Mouse (Mus musculus) megakaryocyte-erythroid progenitor cell, adult 5-6 weeks (primary cell): ENCODE data around the gene Fancd2. TPM values are rescaled to one million over a fixed set of nuclear protein-coding genes. Genes with fewer than 3 reads are reported as not detected.

Source experiments
- ATAC-seq: replicated peaks from 2 replicates; pipeline ENCODE4 v1.8.0; 2016; ENCODE audit warnings: mild to moderate bottlenecking, inconsistent platforms; ENCODE audit not compliant: severe bottlenecking, poor library complexity, low FRiP score, low TSS enrichment
- total RNA-seq, 2 experiments: library from RNA; stranded (forward) in 1 of 2; stranded (reverse) in 1 of 2; fragments of 200-1000, 215-1000 nt in 1 of 2; fragments of >200 nt in 1 of 2; fragmentation: Nextera tagmentation in 1 of 2; gene quantifications; 2 replicates each; pipeline ENCODE4 v1.2.3; 2014 to 2017

The Fancd2 gene
- total RNA-seq, 2 experiments from 2014 or later = 31.3 to 35.7 TPM

DNA sequence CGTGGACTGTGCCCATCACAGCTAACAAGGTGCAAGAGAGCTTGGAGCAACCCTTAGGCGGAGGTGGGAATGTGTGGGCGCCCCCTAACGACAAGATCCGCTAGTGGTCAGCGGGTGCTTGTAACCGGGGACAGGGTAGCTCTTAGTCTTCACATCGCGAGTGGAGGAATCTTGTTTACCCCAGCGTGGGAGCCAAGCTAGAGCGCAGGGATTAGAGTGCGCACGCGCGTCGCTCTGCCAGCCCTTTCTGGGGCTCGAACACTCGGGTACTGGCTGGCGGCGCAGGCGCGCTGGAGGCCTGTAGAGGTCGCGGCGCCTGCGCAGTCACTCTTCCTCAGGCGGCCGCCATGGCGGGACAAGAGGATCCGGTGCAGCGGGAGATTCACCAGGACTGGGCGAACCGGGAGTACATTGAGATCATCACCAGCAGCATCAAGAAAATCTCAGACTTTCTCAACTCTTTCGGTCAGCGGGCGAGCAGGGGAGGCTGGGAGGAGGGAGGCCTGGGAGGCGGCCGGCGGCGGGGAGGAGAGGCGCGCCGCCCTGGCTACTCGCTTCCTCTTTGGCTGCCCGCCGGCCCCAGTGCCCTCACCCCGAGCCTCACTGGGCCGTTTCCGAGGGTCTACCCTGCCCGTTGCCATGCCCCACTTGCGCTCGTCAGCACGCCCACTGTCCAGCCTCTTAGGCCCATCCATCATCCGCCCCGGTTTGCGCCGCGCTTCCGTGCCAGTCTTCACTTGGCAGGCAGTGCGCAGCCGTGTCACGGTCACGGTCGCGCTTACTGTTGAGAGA, 73.1 kb downstream of the Fancd2 start, which contains the start of gene Brk1:
Gene Brk1, plus strand, starts transcription at position 341 of the 792 bp plus-strand sequence.
- peak; percentile 80 for ATAC-seq

DNA sequence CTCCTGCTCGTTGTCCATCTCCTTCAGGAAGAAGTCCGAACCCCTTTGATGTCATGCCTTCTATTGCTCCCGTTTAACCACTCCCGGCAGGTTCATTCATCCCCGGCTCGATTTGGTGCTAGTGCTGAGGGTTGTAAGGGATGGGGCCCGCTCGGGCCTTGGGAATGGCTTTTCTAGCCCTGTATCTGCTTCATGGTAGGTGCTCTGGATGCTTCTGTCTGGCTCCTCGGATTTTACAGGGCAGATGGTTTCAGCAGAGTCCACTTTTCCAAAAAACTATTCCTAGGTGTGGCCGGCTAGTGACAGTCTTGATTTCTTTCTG, 73.7 kb downstream of the Fancd2 start:
- ATAC-seq = 0 out of 2 replicates have a peak, but pooled peaks have one; percentile 6

DNA sequence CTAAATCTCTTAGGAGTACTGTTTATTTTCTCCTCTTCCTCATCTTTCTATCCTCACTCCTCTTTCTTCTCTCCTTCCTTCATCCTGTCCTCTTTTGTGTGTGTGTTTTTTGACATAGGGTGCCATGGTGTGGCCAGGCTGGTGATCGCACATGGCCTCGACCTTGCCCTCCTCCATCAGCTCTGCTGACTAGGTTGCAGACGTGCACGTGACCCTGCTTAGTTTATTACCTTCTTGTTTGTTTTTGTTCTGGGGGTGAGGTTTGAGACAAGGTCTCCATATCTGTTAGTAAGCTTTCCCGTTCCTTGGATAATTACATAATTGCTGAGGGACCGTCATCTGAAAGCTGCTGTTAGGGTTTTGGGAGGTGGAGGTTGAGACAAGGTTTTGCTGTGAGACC, 77.4 kb downstream of the Fancd2 start:
- ATAC-seq = no peak

DNA sequence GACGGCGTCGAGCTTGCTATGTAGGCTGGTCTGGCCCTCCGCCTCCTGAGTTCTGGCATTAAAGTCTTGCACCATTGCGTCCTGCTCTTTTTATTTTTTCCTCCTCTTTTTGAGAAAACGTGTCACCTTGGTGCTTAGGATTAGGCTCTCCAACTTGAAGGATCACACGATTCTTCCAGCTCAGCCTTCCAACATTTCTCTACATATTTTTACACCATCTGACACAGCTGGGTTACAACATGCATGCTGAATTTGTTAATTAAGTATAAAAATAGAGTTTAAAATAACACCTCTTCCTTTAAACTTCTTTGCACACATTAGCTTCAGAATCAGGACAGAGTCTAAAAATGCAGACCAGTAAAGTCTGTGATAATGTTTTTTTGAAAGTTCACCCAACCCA, 77.8 kb downstream of the Fancd2 start:
- no peak for ATAC-seq

DNA sequence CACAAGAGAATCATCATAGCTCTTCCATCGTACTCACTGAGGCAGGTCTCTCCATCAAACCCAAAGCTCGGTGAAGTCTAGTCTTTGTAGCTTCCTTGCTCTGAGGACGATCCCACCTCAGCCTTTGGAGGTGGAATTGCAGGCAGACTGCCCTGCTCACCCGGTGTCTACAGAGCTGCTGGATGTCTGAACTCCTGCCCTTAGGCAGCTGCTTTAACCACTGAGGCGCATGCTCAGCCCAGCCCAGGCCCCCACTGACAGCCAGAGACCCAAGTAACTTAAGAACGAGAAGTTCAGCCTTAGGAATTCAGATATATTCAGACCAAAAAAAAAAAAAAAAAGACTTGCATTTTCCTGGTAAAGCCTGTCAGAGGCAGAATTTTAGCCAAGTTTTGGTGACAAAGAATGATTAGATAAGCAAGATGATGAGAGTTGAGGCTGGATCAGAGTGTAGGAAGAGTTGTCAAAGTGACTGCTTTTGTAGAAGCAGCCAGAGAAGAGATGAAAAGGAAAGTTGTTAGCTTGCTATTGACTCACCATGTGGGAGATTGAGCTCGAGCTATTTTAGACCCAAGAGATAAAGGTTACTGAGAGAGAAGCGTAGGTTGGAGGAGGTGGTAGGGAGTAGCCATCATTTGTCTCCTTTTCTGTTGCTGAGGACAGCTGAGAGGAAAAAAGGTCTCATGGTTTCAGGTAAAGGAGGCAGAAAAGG, 80.9 kb downstream of the Fancd2 start:
- no peak for ATAC-seq

DNA sequence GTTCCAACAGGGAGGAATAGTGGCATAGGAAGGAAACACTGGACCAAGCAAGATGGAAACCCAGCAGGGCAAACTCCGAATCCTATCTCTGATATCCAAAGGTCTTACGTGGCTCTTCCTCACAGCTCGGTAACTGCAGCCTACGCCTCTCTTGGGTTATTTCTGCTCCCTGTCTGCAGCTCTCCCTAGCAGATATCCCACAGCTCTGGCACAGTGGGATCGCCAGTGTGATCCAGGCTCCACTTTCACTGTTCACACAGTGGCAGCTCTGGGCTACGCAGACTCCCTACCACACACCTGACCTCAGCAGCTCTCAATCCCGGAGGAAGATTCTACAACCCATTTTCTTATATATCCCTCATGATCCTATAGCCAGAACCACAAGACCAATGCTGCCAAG, 82.7 kb downstream of the Fancd2 start:
- no peak for ATAC-seq

DNA sequence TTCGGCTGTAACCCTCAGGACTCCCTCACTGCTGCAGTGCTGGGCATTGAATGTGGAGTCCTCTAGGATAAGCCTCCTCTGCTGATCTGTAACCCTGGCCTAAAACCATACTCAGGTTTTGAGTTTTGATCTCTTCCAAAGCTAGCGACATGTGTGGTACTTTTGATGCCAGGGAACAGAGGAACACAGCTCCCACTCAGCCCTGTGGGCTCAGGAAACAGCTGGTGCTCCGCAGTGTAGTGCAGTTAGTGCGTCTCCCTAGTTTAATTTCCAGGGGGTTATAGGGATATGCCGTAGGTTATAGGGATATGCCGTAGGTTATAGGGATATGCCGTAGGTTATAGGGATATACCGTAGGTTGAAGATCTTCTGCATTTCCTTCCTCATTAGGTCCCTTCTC, 83.5 kb downstream of the Fancd2 start:
- ATAC-seq = no peak

DNA sequence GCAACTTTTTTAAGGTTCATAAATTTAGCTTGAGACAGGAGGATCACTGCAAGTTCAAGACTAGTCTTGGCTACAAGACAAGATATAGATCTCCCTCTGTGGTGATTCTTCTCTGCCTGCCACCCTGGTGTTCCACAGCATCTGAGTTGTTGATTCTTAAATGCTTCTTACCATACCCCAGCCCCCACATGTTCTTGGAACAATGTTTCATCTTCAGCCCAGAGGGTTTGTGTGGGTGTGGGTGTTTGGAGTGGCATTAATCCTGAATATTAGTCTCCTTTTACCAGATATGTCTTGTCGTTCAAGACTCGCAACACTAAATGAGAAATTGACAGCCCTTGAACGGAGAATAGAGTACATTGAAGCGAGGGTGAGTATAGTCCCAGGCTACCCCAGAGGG, 84.0 kb downstream of the Fancd2 start:
- no peak for ATAC-seq

DNA sequence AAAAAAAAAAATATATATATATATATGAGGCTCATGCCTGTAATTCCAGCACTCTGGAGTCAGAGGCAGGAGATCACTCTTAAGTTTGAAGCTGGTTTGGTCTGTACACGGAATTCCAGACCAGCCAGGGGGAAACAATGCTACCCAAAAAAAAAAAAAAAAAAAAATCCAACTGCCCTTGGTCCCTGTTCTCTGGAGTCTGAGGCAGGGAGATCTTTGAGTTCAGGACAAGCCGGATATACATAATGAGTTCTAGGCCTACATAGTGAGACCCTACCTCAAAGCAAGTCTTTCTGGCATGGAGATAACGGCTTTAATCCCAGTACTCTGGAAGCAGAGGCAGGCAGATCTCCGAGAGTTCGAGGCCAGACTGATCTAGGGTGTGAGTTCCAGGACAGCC, 91.9 kb downstream of the Fancd2 start:
- no peak for ATAC-seq

DNA sequence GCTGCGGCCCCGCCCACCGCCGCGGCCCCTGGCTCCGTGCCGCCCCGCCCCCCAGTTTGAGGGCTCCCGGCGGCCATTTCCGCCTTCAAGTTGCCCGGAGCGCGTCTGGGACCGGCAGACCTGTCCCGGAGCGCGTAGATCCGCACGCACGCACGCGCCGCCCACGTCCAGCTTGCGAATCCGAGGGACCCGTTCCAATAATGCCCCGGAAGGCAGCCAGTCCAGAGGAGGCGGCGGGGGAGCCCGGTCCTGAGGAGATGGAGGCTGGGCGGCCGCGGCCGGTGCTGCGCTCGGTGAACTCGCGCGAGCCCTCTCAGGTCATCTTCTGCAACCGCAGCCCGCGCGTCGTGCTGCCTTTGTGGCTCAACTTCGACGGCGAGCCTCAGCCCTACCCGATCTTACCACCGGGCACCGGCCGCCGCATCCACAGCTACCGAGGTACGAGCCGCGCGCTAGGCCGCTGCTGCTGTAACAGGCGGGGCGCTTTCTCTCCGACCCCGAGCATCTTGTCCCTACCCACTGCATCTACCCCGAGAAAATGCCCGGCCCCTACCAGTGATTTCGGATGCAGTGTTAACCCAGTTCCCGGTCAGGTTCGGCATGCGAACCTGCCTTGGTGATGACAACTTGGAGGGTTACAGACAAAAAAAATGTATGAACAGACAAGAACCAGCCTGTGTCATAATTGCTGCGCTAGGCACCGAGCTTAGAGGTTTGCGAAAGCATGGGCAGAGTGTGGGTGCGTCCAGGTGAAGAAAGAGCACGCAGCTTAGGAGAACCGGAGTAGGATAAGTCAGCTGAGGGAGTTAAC, 92.7 kb downstream of the Fancd2 start, which contains the start of gene Vhl:
Gene Vhl, plus strand, starts transcription at position 19 of the 811 bp plus-strand sequence.
- peak; percentile 74 for ATAC-seq

DNA sequence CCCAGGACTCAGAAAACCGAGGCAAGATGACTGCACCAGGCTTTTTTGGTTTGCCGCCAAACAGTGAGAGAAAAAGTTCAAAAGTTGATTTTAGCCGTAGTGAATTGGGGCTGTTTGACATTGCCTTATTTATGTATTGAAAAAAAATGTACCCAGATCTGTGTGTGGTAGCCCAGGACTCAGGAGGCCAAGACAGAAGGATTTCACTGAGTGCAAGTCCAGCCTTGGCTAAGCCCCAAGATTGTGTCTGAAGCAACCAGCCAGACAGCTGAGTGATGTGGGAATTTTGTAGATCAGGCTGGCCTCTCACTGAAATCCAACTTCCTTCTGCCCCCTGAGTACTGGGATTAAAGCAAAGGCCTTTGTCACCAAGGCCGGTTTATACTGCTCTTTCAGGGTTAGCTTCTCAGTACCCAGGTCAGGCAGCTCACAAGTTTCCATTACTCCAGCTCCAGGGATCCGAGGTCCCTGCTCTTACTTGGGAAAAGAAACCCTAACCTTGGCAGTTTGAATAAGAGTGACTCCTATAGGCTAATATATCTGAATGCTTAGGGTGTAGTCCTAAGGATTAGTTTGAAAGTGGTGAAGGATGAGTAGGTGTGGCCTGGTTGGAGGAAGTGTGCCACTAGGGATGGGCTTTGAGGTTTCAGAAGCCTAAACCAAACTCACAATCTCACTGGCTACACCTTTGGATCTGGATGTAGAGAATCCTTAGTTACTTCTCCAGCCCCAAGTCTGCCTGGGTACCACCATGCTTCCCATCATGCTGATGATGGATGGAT, 93.7 kb downstream of the Fancd2 start:
- no peak for ATAC-seq

DNA sequence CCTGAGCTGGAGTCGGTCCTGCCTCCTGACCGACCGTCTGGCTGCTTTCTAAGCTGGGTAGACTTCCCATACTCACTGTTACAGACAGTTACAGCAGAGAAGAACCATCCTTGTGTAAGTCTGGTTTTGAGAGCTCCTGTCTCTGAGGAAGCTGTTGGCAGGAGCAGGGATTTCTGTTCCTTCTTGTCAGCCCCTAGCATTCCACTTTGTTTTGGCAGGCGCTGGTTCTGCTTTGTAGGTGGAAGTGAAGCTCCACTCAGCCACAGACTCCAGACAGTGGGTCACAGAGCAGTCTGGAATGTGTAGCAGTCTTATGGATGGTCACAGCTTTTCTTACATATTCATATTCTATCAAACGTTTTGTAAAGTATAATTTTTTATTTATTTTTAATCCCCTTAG, 98.8 kb downstream of the Fancd2 start:
- ATAC-seq = no peak

DNA sequence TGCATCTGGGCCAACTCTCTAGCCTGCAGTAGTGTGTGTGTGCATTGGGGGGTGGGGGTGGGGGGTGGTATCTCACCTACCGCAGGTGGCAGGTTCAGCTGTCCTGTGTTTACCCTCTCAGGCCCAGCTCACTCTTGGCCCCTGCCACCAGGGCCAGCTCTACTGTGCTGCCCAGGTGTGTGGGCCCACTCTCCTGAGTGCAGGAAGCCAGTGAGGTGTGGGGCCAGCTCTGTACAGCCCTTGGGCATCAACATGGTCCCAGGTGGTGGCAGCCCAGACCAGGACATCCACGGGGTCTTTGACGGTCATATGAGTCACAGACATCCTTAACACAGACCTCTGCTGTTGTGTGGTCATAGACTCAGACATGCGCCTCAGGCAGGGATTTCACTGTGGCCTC, 101.4 kb downstream of the Fancd2 start:
- no peak for ATAC-seq

DNA sequence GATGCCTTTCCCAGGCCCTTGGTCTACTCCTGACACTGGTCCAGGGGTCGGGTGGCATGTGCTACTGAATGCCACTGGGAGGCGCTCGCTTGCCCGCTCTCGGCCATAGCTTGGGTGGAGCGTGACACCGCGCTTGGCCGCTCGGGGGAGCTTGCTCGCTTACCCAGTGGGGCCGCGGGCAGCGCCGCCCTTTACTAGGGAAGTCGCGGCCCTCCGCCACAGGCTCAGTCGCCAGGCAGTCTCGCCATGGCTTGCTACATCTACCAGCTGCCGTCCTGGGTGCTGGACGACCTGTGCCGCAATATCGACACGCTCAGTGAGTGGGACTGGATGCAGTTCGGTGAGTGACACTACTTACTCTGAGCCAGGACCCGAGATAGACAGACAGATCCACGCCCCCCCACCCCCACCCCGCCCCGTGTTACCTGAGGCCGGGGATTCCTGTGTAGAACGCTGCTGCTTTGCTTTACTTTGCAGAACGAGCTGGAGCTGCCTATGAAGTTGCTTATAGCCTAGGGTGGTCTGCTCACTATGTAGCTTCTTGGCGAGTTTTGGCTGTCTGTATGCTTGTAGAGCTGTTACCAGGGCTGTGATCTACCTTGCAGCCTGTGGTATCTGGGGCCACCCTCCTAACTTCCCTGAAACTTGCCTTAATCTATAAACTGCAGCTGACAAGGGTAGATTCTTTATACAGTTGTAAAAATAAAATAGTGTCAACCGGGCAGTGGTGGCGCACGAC, 107.0 kb downstream of the Fancd2 start, which contains the start of gene Irak2:
Gene Irak2, plus strand, starts transcription at position 166 of the 739 bp plus-strand sequence.
- peak; percentile 96 for ATAC-seq

DNA sequence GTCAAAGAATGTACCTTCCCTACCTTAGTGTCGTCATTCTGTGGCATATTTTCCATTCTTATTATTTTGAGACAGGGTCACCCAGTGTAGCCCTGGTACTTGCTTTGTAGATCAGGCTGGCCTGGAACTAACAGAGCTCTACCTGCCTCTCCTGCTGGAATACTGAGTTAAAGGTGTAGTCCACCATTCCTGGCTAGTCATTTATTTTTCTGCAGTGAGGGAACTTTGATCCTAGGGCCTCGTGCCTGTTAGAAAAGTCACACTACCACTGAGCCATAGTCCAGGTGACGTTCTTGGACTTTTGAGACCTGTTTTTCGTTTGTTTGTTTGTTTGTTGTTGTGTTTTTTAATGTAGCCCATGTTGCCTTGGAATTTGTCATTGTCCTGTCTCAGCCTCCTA, 107.7 kb downstream of the Fancd2 start:
- no peak for ATAC-seq

DNA sequence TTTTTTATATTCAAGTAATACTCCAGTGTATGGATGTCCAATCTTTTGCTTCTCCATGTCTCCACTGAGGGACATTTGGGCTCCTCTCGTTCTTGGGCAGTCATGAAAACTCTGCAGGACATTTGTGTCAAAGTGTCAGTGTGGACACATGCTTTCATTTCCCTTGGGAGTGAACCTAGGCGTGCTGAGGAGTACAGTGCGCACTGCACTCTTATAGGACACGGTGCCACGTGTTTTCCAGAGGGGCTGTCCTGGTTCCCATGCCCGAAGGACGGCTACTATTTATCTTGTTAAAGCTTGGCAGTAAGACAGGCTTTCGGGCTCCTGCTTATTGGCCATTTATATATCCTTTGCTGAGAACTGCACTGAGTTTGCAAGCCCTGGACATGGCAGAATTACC, 111.1 kb downstream of the Fancd2 start:
- no peak for ATAC-seq

DNA sequence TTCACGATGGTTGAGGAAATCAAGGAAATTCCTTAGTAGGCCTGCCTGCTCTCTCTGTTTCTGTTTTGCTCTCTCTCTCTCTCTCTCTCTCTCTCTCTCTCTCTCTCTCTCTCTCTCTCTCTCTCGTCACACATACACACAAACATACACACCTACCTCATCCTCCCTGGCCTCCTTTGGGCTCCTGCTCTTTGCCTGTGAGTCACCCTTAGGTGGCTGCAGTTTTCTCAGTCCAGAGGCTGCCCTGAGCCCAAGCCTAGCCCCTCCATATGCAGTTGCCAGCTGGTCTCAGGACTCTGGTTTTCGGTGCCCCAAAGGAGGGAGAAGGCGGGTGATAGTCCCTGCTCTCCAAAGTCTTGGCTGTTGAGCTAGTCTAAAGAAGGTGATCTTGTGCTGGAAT, 111.5 kb downstream of the Fancd2 start:
- ATAC-seq = no peak

DNA sequence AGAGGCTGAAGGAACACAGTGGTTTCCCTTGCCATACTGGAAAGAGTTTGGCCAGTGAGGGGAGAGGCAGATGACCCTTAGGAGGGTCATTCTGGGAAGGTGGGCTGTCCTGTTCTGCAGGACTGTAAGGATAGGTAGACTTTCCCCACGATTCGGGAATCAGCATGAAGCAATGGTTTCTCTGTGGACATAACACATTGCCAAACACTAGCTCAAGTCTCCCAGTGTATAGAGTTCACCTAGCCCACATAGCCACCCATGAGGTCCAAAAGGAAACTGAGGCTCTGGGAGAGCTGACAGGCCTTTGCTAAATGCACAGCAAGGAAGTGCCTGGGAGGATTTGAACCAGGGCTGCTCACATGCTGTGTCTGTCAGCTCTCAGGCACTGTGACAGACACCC, 112.5 kb downstream of the Fancd2 start:
- no peak for ATAC-seq

DNA sequence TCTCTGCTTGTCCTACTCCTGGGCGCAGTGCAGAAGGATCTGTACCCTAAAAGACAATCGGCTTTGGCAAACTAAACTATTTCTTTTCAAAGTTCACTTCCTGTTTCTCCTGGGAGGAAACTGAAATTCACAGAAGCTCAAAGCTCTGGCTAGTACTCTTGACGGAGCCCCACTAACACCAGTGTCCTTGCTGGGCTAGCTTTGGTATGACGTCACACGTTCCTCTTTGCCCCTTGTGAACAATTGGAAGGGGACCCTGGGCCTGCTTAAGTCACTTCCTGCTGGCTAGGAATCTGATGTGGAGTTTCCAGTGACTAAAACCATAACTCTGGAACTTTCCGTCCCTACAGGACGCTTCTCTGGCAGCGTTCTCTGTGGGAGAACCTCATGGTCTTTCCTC, 113.3 kb downstream of the Fancd2 start:
- no peak for ATAC-seq
